Mouse (Mus musculus): ENCODE data around the gene Phf24. TPM values are rescaled to one million over a fixed set of nuclear protein-coding genes. Genes with fewer than 3 reads are reported as not detected.

Phf24 gene
- total and polyA plus RNA-seq, 2 experiments, result 0.13 to 0.18 TPM

GRCm38 (mm10) chr4:42922056-42922455 lies 5.6 kb downstream of the Phf24 start:
- H3K4me1 ChIP-seq (ENCODE audit: control insufficient read depth, insufficient read depth, low read length), result no peaks in the 10 kb centered on the region
- H3K36me3 ChIP-seq (ENCODE audit: control insufficient read depth, insufficient read depth, low read length), result no peaks in the 10 kb centered on the region
- TF ChIP-seq POLR2A (IDR thresholded peaks at IDR 0.05; ENCODE audit: extremely low read depth, insufficient read depth, low read length), result no peak
- no peak for TF ChIP-seq CTCF (IDR thresholded peaks at IDR 0.05; ENCODE audit: low read depth, low read length)
- no peak overlapping the region for H3K9ac ChIP-seq (ENCODE audit: low read depth, low read length)
- H3K27me3 ChIP-seq (ENCODE audit: control insufficient read depth, insufficient read depth, low read length), result peaks cover 11% of the 10 kb centered on the region
- H3K27ac ChIP-seq (replicated peaks; ENCODE audit: insufficient read depth, low read depth, low read length), result no peak overlapping the region
- no peak for DNase-seq (ENCODE audit: extremely low read depth, low read depth, low spot score)
- no peaks in the 10 kb centered on the region for H3K79me2 ChIP-seq (ENCODE audit: control insufficient read depth, insufficient read depth, low read length)
- H3K4me3 ChIP-seq (ENCODE audit: insufficient read depth, low read depth, low read length), result no peak overlapping the region
- 70% methylated on average over 6 of the region's 6 CpGs for WGBS

- Histone ChIP-seq H3K4me1 (ENCODE audit: control insufficient read depth, insufficient read depth, low read length) (no peaks in the 10 kb centered on the region), H3K36me3 (ENCODE audit: control insufficient read depth, insufficient read depth, low read length) (no peaks in the 10 kb centered on the region), H3K9ac (ENCODE audit: low read depth, low read length) (no peak overlapping the region), H3K79me2 (ENCODE audit: control insufficient read depth, insufficient read depth, low read length) (no peaks in the 10 kb centered on the region), H3K4me3 (ENCODE audit: insufficient read depth, low read depth, low read length) (no peak overlapping the region), H3K27me3 (ENCODE audit: control insufficient read depth, insufficient read depth, low read length) (peaks cover 7% of the 10 kb centered on the region), H3K27ac (replicated peaks; ENCODE audit: insufficient read depth, low read depth, low read length) (no peak overlapping the region)
- DNase-seq (ENCODE audit: extremely low read depth, low read depth, low spot score), result no peak
- TF ChIP-seq CTCF (IDR thresholded peaks at IDR 0.05; ENCODE audit: low read depth, low read length) (no peak), POLR2A (IDR thresholded peaks at IDR 0.05; ENCODE audit: extremely low read depth, insufficient read depth, low read length) (no peak)
- 88% methylated on average over 8 of the region's 8 CpGs for WGBS
Observed at GRCm38 (mm10) chr4:42922461-42922860, 6.0 kb downstream of the Phf24 start.

- no peak for DNase-seq (ENCODE audit: extremely low read depth, low read depth, low spot score)
- Histone ChIP-seq H3K79me2 (ENCODE audit: control insufficient read depth, insufficient read depth, low read length) (no peaks in the 10 kb centered on the region), H3K27me3 (ENCODE audit: control insufficient read depth, insufficient read depth, low read length) (peaks cover 4% of the 10 kb centered on the region; the same call in 1 of the 2 replicates), H3K9ac (ENCODE audit: low read depth, low read length) (no peak overlapping the region), H3K4me3 (ENCODE audit: insufficient read depth, low read depth, low read length) (no peak overlapping the region), H3K36me3 (ENCODE audit: control insufficient read depth, insufficient read depth, low read length) (no peaks in the 10 kb centered on the region), H3K4me1 (ENCODE audit: control insufficient read depth, insufficient read depth, low read length) (no peaks in the 10 kb centered on the region), H3K27ac (replicated peaks; ENCODE audit: insufficient read depth, low read depth, low read length) (no peak overlapping the region)
- WGBS, result 78% methylated on average over 13 of the region's 13 CpGs
- no peak for TF ChIP-seq CTCF (IDR thresholded peaks at IDR 0.05; ENCODE audit: low read depth, low read length)
- TF ChIP-seq POLR2A (IDR thresholded peaks at IDR 0.05; ENCODE audit: extremely low read depth, insufficient read depth, low read length), result no peak
Observed at GRCm38 (mm10) chr4:42924095-42924710, 7.7 kb downstream of the Phf24 start.

DNA sequence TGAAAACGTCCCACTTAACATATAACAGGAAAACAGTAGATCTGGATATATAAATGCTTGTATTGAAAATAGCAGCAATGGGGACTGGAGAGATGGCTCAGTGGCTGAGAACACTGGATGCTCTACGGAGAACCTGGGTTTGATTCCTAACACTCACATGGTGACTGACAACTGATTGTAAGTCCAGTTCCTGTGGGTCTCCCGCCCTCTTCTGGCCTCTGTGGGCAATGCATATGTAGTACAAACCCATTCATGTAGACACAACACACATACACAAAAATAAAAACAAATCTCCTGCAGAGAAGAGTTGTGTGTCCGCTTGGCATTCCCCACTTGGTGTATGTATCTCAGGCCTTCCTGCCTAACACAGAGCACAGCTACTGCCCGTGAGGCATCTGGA lies 11.7 kb downstream of the Phf24 start:
- Histone ChIP-seq H3K4me3 (ENCODE audit: insufficient read depth, low read depth, low read length) (no peak overlapping the region), H3K4me1 (ENCODE audit: control insufficient read depth, insufficient read depth, low read length) (no peaks in the 10 kb centered on the region), H3K27me3 (ENCODE audit: control insufficient read depth, insufficient read depth, low read length) (no peaks in the 10 kb centered on the region), H3K27ac (replicated peaks; ENCODE audit: insufficient read depth, low read depth, low read length) (no peak overlapping the region), H3K36me3 (ENCODE audit: control insufficient read depth, insufficient read depth, low read length) (no peaks in the 10 kb centered on the region), H3K9ac (ENCODE audit: low read depth, low read length) (no peak overlapping the region), H3K79me2 (ENCODE audit: control insufficient read depth, insufficient read depth, low read length) (no peaks in the 10 kb centered on the region)
- DNase-seq (ENCODE audit: extremely low read depth, low read depth, low spot score), result no peak
- 75% methylated on average over 5 of the region's 5 CpGs for WGBS
- TF ChIP-seq POLR2A (IDR thresholded peaks at IDR 0.05; ENCODE audit: extremely low read depth, insufficient read depth, low read length), result no peak
- peak; percentile 2; the same call in 1 of the 2 replicates for TF ChIP-seq CTCF (IDR thresholded peaks at IDR 0.05; ENCODE audit: low read depth, low read length)

DNA sequence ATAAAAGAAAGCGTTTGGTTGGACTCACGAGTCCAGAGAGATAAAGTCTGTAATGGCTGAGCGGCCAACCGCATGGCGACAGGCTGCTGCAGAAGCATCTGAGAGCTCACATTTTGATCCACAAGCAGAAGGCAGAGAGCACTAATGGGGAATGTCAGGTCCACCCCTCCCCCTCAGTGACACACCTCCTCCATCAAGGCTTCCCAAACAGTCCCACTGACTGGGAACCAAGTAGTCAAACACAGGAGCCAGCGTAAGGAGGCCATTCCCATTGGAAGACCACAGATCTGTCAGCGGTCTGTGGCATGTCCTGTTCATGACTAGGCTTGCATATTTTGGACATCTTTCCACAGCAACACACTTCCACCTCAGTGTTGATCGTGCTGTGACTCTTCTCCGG lies 12.5 kb downstream of the Phf24 start:
- Histone ChIP-seq H3K9ac (ENCODE audit: low read depth, low read length) (no peak overlapping the region), H3K79me2 (ENCODE audit: control insufficient read depth, insufficient read depth, low read length) (no peaks in the 10 kb centered on the region), H3K4me3 (ENCODE audit: insufficient read depth, low read depth, low read length) (no peak overlapping the region), H3K4me1 (ENCODE audit: control insufficient read depth, insufficient read depth, low read length) (no peaks in the 10 kb centered on the region), H3K27me3 (ENCODE audit: control insufficient read depth, insufficient read depth, low read length) (no peaks in the 10 kb centered on the region), H3K27ac (replicated peaks; ENCODE audit: insufficient read depth, low read depth, low read length) (no peak overlapping the region), H3K36me3 (ENCODE audit: control insufficient read depth, insufficient read depth, low read length) (no peaks in the 10 kb centered on the region)
- DNase-seq (ENCODE audit: extremely low read depth, low read depth, low spot score), result no peak
- WGBS, result 92% methylated on average over 9 of the region's 9 CpGs
- TF ChIP-seq POLR2A (IDR thresholded peaks at IDR 0.05; ENCODE audit: extremely low read depth, insufficient read depth, low read length) (no peak), CTCF (IDR thresholded peaks at IDR 0.05; ENCODE audit: low read depth, low read length) (no peak)

DNA sequence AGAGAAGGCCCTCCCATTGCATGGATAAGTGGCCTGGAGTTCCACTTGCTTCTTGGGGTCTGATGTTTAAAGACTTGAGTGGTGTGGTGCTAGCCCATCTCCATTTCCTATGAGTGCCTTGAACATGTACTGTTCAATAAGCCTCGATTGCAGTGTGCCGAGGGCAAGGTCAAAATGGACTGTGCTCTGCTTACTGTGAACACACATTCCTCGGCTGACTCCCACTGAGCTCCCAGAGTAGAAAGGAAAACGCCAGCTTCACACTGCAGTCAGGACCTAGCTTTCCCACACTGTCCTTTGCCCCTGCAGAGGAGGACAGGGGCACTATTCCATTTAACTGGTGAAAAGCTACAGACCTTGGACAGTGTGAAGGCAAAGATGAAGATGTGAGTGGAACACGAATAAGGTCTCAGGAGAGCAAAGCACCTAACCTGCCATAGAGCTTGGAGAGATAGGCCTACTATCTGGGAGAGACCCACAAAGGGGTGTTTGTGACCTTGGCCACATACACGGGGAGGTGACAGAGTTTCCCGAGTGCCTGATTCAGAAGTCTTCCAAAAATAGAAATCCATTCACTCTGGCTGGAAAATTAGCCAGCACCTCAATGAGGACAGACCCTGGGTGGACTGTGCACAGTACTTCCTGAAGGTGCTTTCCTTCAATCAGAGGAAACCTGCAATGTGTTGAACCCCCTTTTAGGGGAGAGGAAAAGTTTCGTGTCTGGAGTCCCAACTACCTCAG lies 15.9 kb downstream of the Phf24 start:
- Histone ChIP-seq H3K27ac (replicated peaks; ENCODE audit: insufficient read depth, low read depth, low read length) (no peak overlapping the region), H3K36me3 (ENCODE audit: control insufficient read depth, insufficient read depth, low read length) (no peaks in the 10 kb centered on the region), H3K27me3 (ENCODE audit: control insufficient read depth, insufficient read depth, low read length) (no peaks in the 10 kb centered on the region), H3K4me1 (ENCODE audit: control insufficient read depth, insufficient read depth, low read length) (no peaks in the 10 kb centered on the region), H3K79me2 (ENCODE audit: control insufficient read depth, insufficient read depth, low read length) (no peaks in the 10 kb centered on the region), H3K9ac (ENCODE audit: low read depth, low read length) (no peak overlapping the region), H3K4me3 (ENCODE audit: insufficient read depth, low read depth, low read length) (no peak overlapping the region)
- 47% methylated on average over 8 of the region's 8 CpGs for WGBS
- DNase-seq (ENCODE audit: extremely low read depth, low read depth, low spot score), result no peak
- TF ChIP-seq CTCF (IDR thresholded peaks at IDR 0.05; ENCODE audit: low read depth, low read length) (no peak), POLR2A (IDR thresholded peaks at IDR 0.05; ENCODE audit: extremely low read depth, insufficient read depth, low read length) (no peak)

Data from liver, adult 2 months (tissue).